Mouse (Mus musculus) testis, adult 2 months (tissue): ENCODE results near the gene Nf1. TPM values are rescaled to one million over a fixed set of nuclear protein-coding genes. Genes with fewer than 3 reads are reported as not detected.

ENCODE experiments used
- H3K27ac ChIP-seq: fragments of 200-500 bp; 2 replicates; pipeline ENCODE4 v1.5.1; 2012; ENCODE audit warnings: low read depth, low read length; ENCODE audit not compliant: control insufficient read depth, insufficient read depth
- H3K27me3 ChIP-seq: fragments of 200-500 bp; 2 replicates; pipeline ENCODE4 v1.6.1; 2012; ENCODE audit warnings: mild to moderate bottlenecking, low read length, moderate library complexity; ENCODE audit not compliant: control insufficient read depth, insufficient read depth
- H3K36me3 ChIP-seq: fragments of 200-500 bp; 2 replicates; pipeline ENCODE4 v1.6.1; 2012; ENCODE audit warnings: mild to moderate bottlenecking, low read length; ENCODE audit not compliant: control insufficient read depth, insufficient read depth
- H3K4me1 ChIP-seq: fragments of 200-500 bp; 2 replicates; pipeline ENCODE4 v1.6.1; 2012; ENCODE audit warnings: low read length; ENCODE audit not compliant: control insufficient read depth, insufficient read depth
- H3K4me3 ChIP-seq: fragments of 200-500 bp; 2 replicates; pipeline ENCODE4 v1.5.1; 2012; ENCODE audit warnings: low read depth, mild to moderate bottlenecking, low read length, moderate library complexity, mixed read lengths; ENCODE audit not compliant: control insufficient read depth
- CTCF ChIP-seq: fragments of 200-500 bp; IDR thresholded peaks from 2 replicates; pipeline ENCODE4 v1.5.1; 2012; ENCODE audit warnings: low read depth, mild to moderate bottlenecking, inconsistent platforms, low read length, moderate library complexity; ENCODE audit not compliant: control insufficient read depth, insufficient read depth, insufficient replicate concordance
- POLR2A ChIP-seq: fragments of 200-500 bp; IDR thresholded peaks from 2 replicates; pipeline ENCODE4 v1.6.1; 2012; ENCODE audit warnings: low read depth, mild to moderate bottlenecking, inconsistent platforms, low read length, moderate library complexity; ENCODE audit not compliant: control insufficient read depth
- polyA plus RNA-seq: library from polyadenylated mRNA; depleted of rRNA; stranded (reverse); fragments of >200 nt; gene quantifications from 2 replicates; pipeline ENCODE4 v1.2.3, GENCODE M21; 2012

Gene Nf1
- polyA plus RNA-seq, 1 experiment, result 29.3 TPM

GRCm38 (mm10) chr11:79529736-79530135 is 190.2 kb downstream of the Nf1 start:
- H3K36me3 ChIP-seq, result no peaks in the 10 kb centered on the region
- TF ChIP-seq POLR2A (no peak), CTCF (no peak)
- no peaks in the 10 kb centered on the region for H3K27me3 ChIP-seq
- H3K4me1 ChIP-seq, result no peaks in the 10 kb centered on the region; the same call in 1 of the 2 replicates
- H3K4me3 ChIP-seq, result no peak overlapping the region
- no peak overlapping the region for H3K27ac ChIP-seq

GRCm38 (mm10) chr11:79530333-79530761 is 190.9 kb downstream of the Nf1 start, which contains the start of the genes Evi2 and Evi2a:
Gene Evi2 (minus strand): TSS chr11:79530589.
Gene Evi2a (minus strand): TSS chr11:79530609.
- no peaks in the 10 kb centered on the region for H3K27me3 ChIP-seq
- TF ChIP-seq CTCF, result no peak
- TF ChIP-seq POLR2A, result no peak
- H3K36me3 ChIP-seq, result no peaks in the 10 kb centered on the region
- no peak within 1 kb of the TSS for H3K27ac ChIP-seq
- no peak within 1 kb of the TSS for H3K4me3 ChIP-seq
- no peaks in the 10 kb centered on the region; the same call in 1 of the 2 replicates for H3K4me1 ChIP-seq

GRCm38 (mm10) chr11:79530774-79531173 is 191.3 kb downstream of the Nf1 start:
- Histone ChIP-seq H3K4me1 (no peaks in the 10 kb centered on the region; the same call in 1 of the 2 replicates), H3K27ac (no peak overlapping the region), H3K4me3 (no peak overlapping the region), H3K27me3 (no peaks in the 10 kb centered on the region), H3K36me3 (no peaks in the 10 kb centered on the region; the same call in 1 of the 2 replicates)
- no peak for TF ChIP-seq CTCF
- TF ChIP-seq POLR2A, result no peak

GRCm38 (mm10) chr11:79531485-79531884 is 192.0 kb downstream of the Nf1 start:
- no peaks in the 10 kb centered on the region for H3K27me3 ChIP-seq
- TF ChIP-seq CTCF (no peak), POLR2A (no peak)
- H3K4me3 ChIP-seq, result no peak overlapping the region
- H3K27ac ChIP-seq, result no peak overlapping the region
- H3K4me1 ChIP-seq, result no peaks in the 10 kb centered on the region; the same call in 1 of the 2 replicates
- H3K36me3 ChIP-seq, result no peaks in the 10 kb centered on the region; the same call in 1 of the 2 replicates

- Histone ChIP-seq H3K36me3 (no peaks in the 10 kb centered on the region; the same call in 1 of the 2 replicates), H3K4me3 (no peak overlapping the region), H3K27me3 (no peaks in the 10 kb centered on the region), H3K27ac (no peak overlapping the region), H3K4me1 (no peaks in the 10 kb centered on the region; the same call in 1 of the 2 replicates)
- TF ChIP-seq POLR2A (no peak), CTCF (no peak)
Measured at GRCm38 (mm10) chr11:79533311-79533710, 193.8 kb downstream of the Nf1 start.

- no peaks in the 10 kb centered on the region for H3K27me3 ChIP-seq
- no peak for TF ChIP-seq CTCF
- TF ChIP-seq POLR2A, result no peak
- no peaks in the 10 kb centered on the region; the same call in 1 of the 2 replicates for H3K36me3 ChIP-seq
- H3K27ac ChIP-seq, result no peak overlapping the region
- no peaks in the 10 kb centered on the region; the same call in 1 of the 2 replicates for H3K4me1 ChIP-seq
- no peak overlapping the region for H3K4me3 ChIP-seq
Measured at GRCm38 (mm10) chr11:79533950-79534690, 194.6 kb downstream of the Nf1 start.

- no peaks in the 10 kb centered on the region for H3K27me3 ChIP-seq
- no peaks in the 10 kb centered on the region; the same call in 1 of the 2 replicates for H3K36me3 ChIP-seq
- no peaks in the 10 kb centered on the region; the same call in 1 of the 2 replicates for H3K4me1 ChIP-seq
- H3K4me3 ChIP-seq, result no peak overlapping the region
- no peak overlapping the region for H3K27ac ChIP-seq
- TF ChIP-seq CTCF, result no peak
- no peak for TF ChIP-seq POLR2A
Measured at GRCm38 (mm10) chr11:79535554-79535953, 196.1 kb downstream of the Nf1 start.

GRCm38 (mm10) chr11:79536293-79536692 is 196.8 kb downstream of the Nf1 start:
- Histone ChIP-seq H3K36me3 (no peaks in the 10 kb centered on the region; the same call in 1 of the 2 replicates), H3K4me1 (no peaks in the 10 kb centered on the region; the same call in 1 of the 2 replicates), H3K4me3 (no peak overlapping the region), H3K27me3 (no peaks in the 10 kb centered on the region), H3K27ac (no peak overlapping the region)
- TF ChIP-seq POLR2A (no peak), CTCF (no peak)
